Mouse (Mus musculus) liver, adult 2 months (tissue): ENCODE results near the gene Omt2a.
"Not testable (repeated sequence)": the region's sequence is repeated elsewhere in the genome, so short reads cannot be mapped to it uniquely, and the experiment has no call there.

ENCODE experiments used
- CTCF ChIP-seq: fragments of 200-500 bp; IDR thresholded peaks from 2 replicates; pipeline ENCODE4 v1.5.1; 2011; ENCODE audit warnings: low read depth, low read length, control low read depth
- POLR2A ChIP-seq: fragments of 200-500 bp; IDR thresholded peaks from 2 replicates; pipeline ENCODE4 v1.6.1; 2011; ENCODE audit warnings: low read length, control low read depth; ENCODE audit not compliant: insufficient read depth; ENCODE audit errors: extremely low read depth

GRCm38 (mm10) chr9:78348206-78349004, 33.8 kb upstream of the Omt2a start:
- not testable (repeated sequence) for TF ChIP-seq CTCF, POLR2A
